Comparison of ENCODE assay signal across 16 mouse cellular contexts in genomic region chr2:180469768-180470167, GRCm38 (mm10). TPM values are rescaled to one million over a fixed set of nuclear protein-coding genes. Genes with fewer than 3 reads are reported as not detected.
DNase-seq lines count a peak whose midpoint lies in the region; ATAC-seq and TF ChIP-seq lines count a peak whose summit lies in the region.
"Had no signal": no experiment of that assay in that cellular context is flagged by ENCODE, and none has a peak within 500 bp of the region (broad histone marks: within the 10 kb centered on the region; RNA-seq: fewer than 3 reads in every experiment).

No protein-coding gene starts in this region.

- peak; percentile 29 to 41 for DNase-seq in heart, adult 18-20 months
- no peak for DNase-seq in heart, postnatal 25 days (ENCODE audit: low spot score)
- DNase-seq in layer of hippocampus, adult 2 months (ENCODE audit: low spot score in 2 of 2): no peak
- DNase-seq in layer of hippocampus, adult 8-10 months (ENCODE audit: low spot score in 2 of 2): no peak
- DNase-seq in ZHBTc4 (ENCODE audit: low read depth, low spot score): peak; percentile 30
- no peak for DNase-seq in heart, postnatal 0 days (ENCODE audit: low spot score)
- DNase-seq in cerebellum, adult 9-10 months: no peak
- DNase-seq in midbrain, embryonic 14.5 days: no peak
- DNase-seq: cerebellum, postnatal 14 days; layer of hippocampus, postnatal 36 days; right cerebral cortex, postnatal 25 days had no signal

- no peaks in the 10 kb centered on the region for H3K36me3 ChIP-seq in heart, postnatal 0 days (replicated peaks; ENCODE audit: control insufficient read depth, insufficient read depth, low read length)
- no peaks in the 10 kb centered on the region for H3K36me3 ChIP-seq in midbrain, embryonic 14.5 days (ENCODE audit: control insufficient read depth, insufficient read depth, low read length)
- H3K36me3 ChIP-seq: embryonic facial prominence, embryonic 13.5 days; forebrain, embryonic 15.5 days had no signal

- TF ChIP-seq CTCF in layer of hippocampus, adult 2 months (conservative IDR thresholded peaks at IDR 0.05): peak; percentile 42
- peak; percentile 34 for TF ChIP-seq CTCF in heart, postnatal 0 days (IDR thresholded peaks at IDR 0.05; ENCODE audit: low read depth)

- ATAC-seq in heart, postnatal 0 days (ENCODE audit: insufficient read depth, low read depth): peak; percentile 52
- ATAC-seq in midbrain, embryonic 14.5 days (ENCODE audit: low FRiP score, low TSS enrichment): no peak
- ATAC-seq: forebrain, embryonic 15.5 days; Patski had no signal

- no peak overlapping the region for H3K4me3 ChIP-seq in layer of hippocampus, adult 2 months
- H3K4me3 ChIP-seq in heart, postnatal 0 days (ENCODE audit: low read depth, low read length): no peak overlapping the region
- H3K4me3 ChIP-seq in midbrain, embryonic 14.5 days (replicated peaks; ENCODE audit: low read depth, low read length): no peak overlapping the region
- H3K4me3 ChIP-seq: embryonic facial prominence, embryonic 13.5 days; forebrain, embryonic 15.5 days had no signal

- H3K9ac ChIP-seq in heart, postnatal 0 days (replicated peaks; ENCODE audit: low read depth, low read length): no peak overlapping the region
- no peak overlapping the region for H3K9ac ChIP-seq in midbrain, embryonic 14.5 days (replicated peaks; ENCODE audit: low read length)
- H3K9ac ChIP-seq: embryonic facial prominence, embryonic 13.5 days; forebrain, embryonic 15.5 days had no signal

- H3K27ac ChIP-seq in layer of hippocampus, adult 2 months: no peak overlapping the region
- no peak overlapping the region for H3K27ac ChIP-seq in heart, postnatal 0 days (ENCODE audit: low read depth)
- no peak overlapping the region for H3K27ac ChIP-seq in midbrain, embryonic 14.5 days (replicated peaks; ENCODE audit: low read depth, low read length)
- H3K27ac ChIP-seq: embryonic facial prominence, embryonic 13.5 days; forebrain, embryonic 15.5 days had no signal

- H3K9me3 ChIP-seq in heart, postnatal 0 days (replicated peaks; ENCODE audit: control insufficient read depth, low read length): no peaks in the 10 kb centered on the region
- no peaks in the 10 kb centered on the region for H3K9me3 ChIP-seq in midbrain, embryonic 14.5 days (ENCODE audit: control insufficient read depth, low read length)
- H3K9me3 ChIP-seq: embryonic facial prominence, embryonic 13.5 days; forebrain, embryonic 15.5 days had no signal

- no peaks in the 10 kb centered on the region for H3K4me1 ChIP-seq in heart, postnatal 0 days (ENCODE audit: control insufficient read depth, insufficient read depth)
- H3K4me1 ChIP-seq in midbrain, embryonic 14.5 days (ENCODE audit: control insufficient read depth, insufficient read depth, low read length): no peaks in the 10 kb centered on the region
- H3K4me1 ChIP-seq: forebrain, embryonic 15.5 days had no signal

- TF ChIP-seq EP300 in heart, postnatal 0 days (IDR thresholded peaks at IDR 0.05; ENCODE audit: low read depth): no peak

- intact Hi-C loops in heart, postnatal 25 days (cut with DNase I): loop anchor here (5.0 kb wide), 1 partner anchor 308 kb away; the partner anchor contains the start of gene Bhlhe23

- H3K4me2 ChIP-seq in heart, postnatal 0 days (ENCODE audit: low read depth, low read length): no peak overlapping the region
- H3K4me2 ChIP-seq in midbrain, embryonic 14.5 days (ENCODE audit: low read length): no peak overlapping the region
- H3K4me2 ChIP-seq: embryonic facial prominence, embryonic 13.5 days; forebrain, embryonic 15.5 days had no signal

- H3K27me3 ChIP-seq in heart, postnatal 0 days (ENCODE audit: control insufficient read depth, insufficient read depth, low read length): no peaks in the 10 kb centered on the region
- no peaks in the 10 kb centered on the region for H3K27me3 ChIP-seq in midbrain, embryonic 14.5 days (ENCODE audit: control insufficient read depth, insufficient read depth, low read length)
- H3K27me3 ChIP-seq: forebrain, embryonic 15.5 days; Patski had no signal

- WGBS in heart, postnatal 0 days: 48% methylated on average over 9 of the region's 9 CpGs
- 74% methylated on average over 9 of the region's 9 CpGs for WGBS in midbrain, embryonic 14.5 days

RNA-seq across cellular contexts. Expression of gene Slco4a1, which starts 13.7 kb away (rescaled TPM):
- under 1 TPM in 1 of 2 experiments, not detected in 1; 0.23 TPM for total RNA-seq in heart, adult 18-20 months (2021)
- not detected for total RNA-seq in heart, postnatal 25 days (2021)
- total RNA-seq in layer of hippocampus, adult 2 months (2021): 1 to 10 TPM; 1.3 to 1.8 TPM
- 1 to 10 TPM; 1.7 to 2.8 (median 2.1) TPM for total RNA-seq in layer of hippocampus, adult 8-10 months (2022)
- 0.50 TPM in 1 of 2 replicates, not detected in the other for total RNA-seq in heart, postnatal 0 days (2014; rRNA removed; ENCODE audit: low replicate concordance)
- not detected in 2 replicates for polyA plus RNA-seq in heart, postnatal 0 days (2015; fragmentation: Nextera tagmentation; extraction: Ambion mirVana)
- polyA plus RNA-seq in midbrain, embryonic 14.5 days (2014; fragmentation: Nextera tagmentation; extraction: Ambion mirVana): 1.0 and 1.1 TPM in 2 replicates

RNA-seq across cellular contexts. Expression of gene Ntsr1, which starts 30.0 kb away (rescaled TPM):
- not detected for total RNA-seq in heart, adult 18-20 months (2021)
- total RNA-seq in heart, postnatal 25 days (2021): not detected
- 1 to 10 TPM; 3.7 TPM for total RNA-seq in layer of hippocampus, adult 2 months (2021)
- total RNA-seq in layer of hippocampus, adult 8-10 months (2022): 1 to 10 TPM; 3.1 to 4.7 (median 4.3) TPM
- 0.08 and 1.1 TPM in 2 replicates for total RNA-seq in heart, postnatal 0 days (2014; rRNA removed; ENCODE audit: low replicate concordance)
- polyA plus RNA-seq in heart, postnatal 0 days (2015; fragmentation: Nextera tagmentation; extraction: Ambion mirVana): 0.40 and 0.75 TPM in 2 replicates
- polyA plus RNA-seq in midbrain, embryonic 14.5 days (2014; fragmentation: Nextera tagmentation; extraction: Ambion mirVana): 0.89 and 1.3 TPM in 2 replicates
- total RNA-seq: granulocyte monocyte progenitor cell, adult 5-6 weeks had no signal
- polyA plus RNA-seq: limb, embryonic 11.5 days; Patski had no signal

Comparison
In these comparisons a context has a peak if more than half of its experiments do, and no peak if none do; other contexts are left out.
1. DNase-seq: peak in heart, adult 18-20 months (2 of 2) and ZHBTc4 (single experiment); none in heart, postnatal 25 days (single experiment), layer of hippocampus, adult 2 months (0 of 2), layer of hippocampus, adult 8-10 months (0 of 2), heart, postnatal 0 days (single experiment), cerebellum, adult 9-10 months (single experiment) and midbrain, embryonic 14.5 days (single experiment).